Mouse (Mus musculus): Measurements from ENCODE around the gene H2al1a. TPM values are rescaled to one million over a fixed set of nuclear protein-coding genes. Genes with fewer than 3 reads are reported as not detected.

Gene H2al1a
- total RNA-seq, 2 experiments from 2014 or later = not detected

DNA sequence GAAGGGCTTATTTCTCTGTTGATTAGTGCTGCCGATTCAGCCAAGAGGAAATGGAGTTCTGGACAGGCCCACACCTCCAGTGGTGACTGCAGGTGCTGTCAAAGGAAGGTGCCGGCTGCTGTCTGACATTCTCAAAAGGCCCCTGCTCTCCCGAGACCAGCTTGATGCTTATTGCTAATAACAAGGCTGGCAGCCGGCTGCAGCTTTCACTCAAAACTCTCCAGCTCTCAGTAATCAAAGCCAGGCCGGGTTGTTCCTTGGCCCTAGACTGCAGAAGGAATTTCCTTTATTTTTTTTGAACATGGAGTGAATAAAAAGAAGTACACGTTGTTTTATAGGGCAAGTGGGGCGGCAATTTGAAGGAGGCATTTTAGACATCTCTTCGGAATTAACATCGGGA is 46.7 kb downstream of the H2al1a start:
- DNase-seq = peak; percentile 8 to 15

DNA sequence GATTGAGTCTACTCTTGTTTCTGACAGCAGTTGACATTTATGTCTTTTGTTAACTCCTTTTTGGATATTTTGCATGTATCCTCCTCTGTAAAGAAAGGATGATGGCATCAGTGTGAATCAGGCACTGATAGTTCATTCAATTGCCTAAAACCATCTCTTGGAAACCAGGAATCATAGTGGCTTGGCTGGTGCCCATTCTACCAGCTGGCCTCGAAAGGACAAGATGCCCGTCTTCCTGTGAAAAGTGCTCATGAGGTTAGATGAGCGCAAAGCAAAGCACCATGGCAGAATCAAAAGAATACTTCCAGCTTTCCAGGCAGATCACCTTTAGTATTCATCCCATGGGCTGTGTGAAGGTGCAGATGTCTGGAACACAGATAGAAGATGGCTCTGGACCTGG is 47.7 kb downstream of the H2al1a start:
- DNase-seq = no peak

Other genes with a start within 250 kb of the H2al1a start
- not detected for gene H2al1b, start 3.2 kb downstream of the H2al1a start, total RNA-seq (2021)
- gene H2al1c, start 6.4 kb downstream of the H2al1a start, total RNA-seq (2021) = not detected
- not detected for gene H2al1d, start 9.6 kb downstream of the H2al1a start, total RNA-seq (2021)
- gene H2al1e, start 12.7 kb downstream of the H2al1a start, total RNA-seq (2021) = not detected
- gene H2al1f, start 15.9 kb downstream of the H2al1a start, total RNA-seq (2021) = not detected
- not detected for gene H2al1g, start 19.0 kb downstream of the H2al1a start, total RNA-seq (2021)
- gene H2al1h, start 22.2 kb downstream of the H2al1a start, total RNA-seq (2021) = not detected
- not detected for gene H2al1i, start 25.4 kb downstream of the H2al1a start, total RNA-seq (2021)
- gene H2al1j, start 28.6 kb downstream of the H2al1a start, total RNA-seq (2021) = not detected

Data from layer of hippocampus, postnatal 36 days (tissue).